Mouse (Mus musculus): ENCODE measurements at regions not wholly inside any gene's neighbourhood (a gene's known extent, or its start where the extent isn't known, plus 50 kb on each side); places are given as distances from the start of the nearest gene placed in this dataset.

DNA sequence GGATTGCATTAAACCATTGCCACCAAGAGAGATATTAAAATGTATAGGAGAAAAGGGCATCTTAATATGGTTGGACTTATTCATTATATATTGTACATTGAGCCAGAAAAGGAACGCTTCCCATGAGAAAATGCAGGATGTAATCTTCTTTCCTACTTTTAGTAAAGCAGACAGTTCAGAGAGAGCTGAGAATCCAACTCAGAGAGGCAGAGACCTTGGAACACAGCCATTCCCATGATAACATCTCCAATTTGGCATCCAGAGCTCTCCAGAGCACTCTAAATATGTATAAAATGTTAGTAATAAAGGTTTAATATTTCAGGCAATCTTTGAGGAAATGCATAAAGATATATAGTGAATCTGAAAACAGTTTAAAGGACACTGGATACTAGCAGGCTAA, 199.3 kb upstream of the Asb5 start:
- Histone ChIP-seq H3K9me3 (replicated peaks) (no peaks in the 10 kb centered on the region), H3K27ac (no peak overlapping the region), H3K4me1 (no peaks in the 10 kb centered on the region), H3K36me3 (no peaks in the 10 kb centered on the region), H3K4me3 (replicated peaks) (no peak overlapping the region), H3K9ac (no peak overlapping the region), H3K4me2 (no peak overlapping the region), H3K27me3 (no peaks in the 10 kb centered on the region)
- 81% methylated on average over 1 of the region's 1 CpGs for WGBS
- ATAC-seq (replicated peaks; ENCODE audit: low FRiP score): no peak

DNA sequence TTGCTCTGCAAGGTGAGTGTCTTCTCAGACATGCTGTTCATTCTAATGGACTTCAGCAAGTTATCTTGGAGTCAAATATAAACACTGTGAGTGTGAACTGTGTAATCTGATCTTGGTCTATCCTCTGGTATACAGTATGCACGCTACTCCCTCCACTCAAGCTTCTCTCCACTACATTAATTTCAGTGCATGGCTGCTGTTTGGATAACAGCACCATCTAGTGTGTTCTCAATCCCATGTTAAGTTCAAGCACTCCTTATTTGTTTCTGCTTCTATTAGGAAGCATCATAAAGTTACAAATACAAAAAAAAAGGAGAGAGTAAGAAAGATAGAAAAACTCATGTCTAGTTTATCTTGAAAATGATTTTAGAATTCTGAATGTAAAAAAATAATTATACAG, 197.5 kb upstream of the Asb5 start:
- H3K4me1 ChIP-seq: no peaks in the 10 kb centered on the region
- no peaks in the 10 kb centered on the region for H3K9me3 ChIP-seq (replicated peaks)
- H3K4me2 ChIP-seq: no peak overlapping the region
- H3K27me3 ChIP-seq: no peaks in the 10 kb centered on the region
- H3K27ac ChIP-seq: no peak overlapping the region
- H3K4me3 ChIP-seq (replicated peaks): no peak overlapping the region
- no peak for ATAC-seq (replicated peaks; ENCODE audit: low FRiP score)
- H3K36me3 ChIP-seq: no peaks in the 10 kb centered on the region
- WGBS: 15% methylated on average over 1 of the region's 1 CpGs
- no peak overlapping the region for H3K9ac ChIP-seq

DNA sequence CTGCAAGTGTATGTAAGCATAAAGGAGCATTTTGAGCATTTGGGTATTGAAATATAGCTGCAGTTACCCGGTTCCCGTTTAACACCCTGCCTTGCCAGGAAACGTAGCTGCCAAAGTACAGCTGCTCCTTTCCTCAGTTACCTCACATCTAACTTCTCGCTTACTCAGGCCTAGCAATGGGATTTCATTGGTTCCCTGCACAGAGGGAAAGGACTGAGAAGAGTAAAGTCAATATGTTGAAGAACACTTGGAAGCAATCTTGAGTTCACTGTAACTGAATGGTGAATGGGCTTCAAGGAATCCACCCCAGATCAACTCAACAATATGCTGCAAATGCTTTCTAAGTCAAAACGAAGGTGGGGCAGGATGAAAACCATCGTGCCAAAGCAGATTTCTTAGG, 178.3 kb upstream of the Asb5 start:
- no peak overlapping the region for H3K4me2 ChIP-seq
- no peak overlapping the region for H3K27ac ChIP-seq
- no peaks in the 10 kb centered on the region for H3K4me1 ChIP-seq
- H3K27me3 ChIP-seq: no peaks in the 10 kb centered on the region
- H3K4me3 ChIP-seq (replicated peaks): no peak overlapping the region
- no peaks in the 10 kb centered on the region for H3K9me3 ChIP-seq (replicated peaks)
- whole genome bisulfite sequencing: 87% methylated on average over 6 of the region's 6 CpGs
- no peaks in the 10 kb centered on the region for H3K36me3 ChIP-seq
- ATAC-seq (replicated peaks; ENCODE audit: low FRiP score): no peak
- H3K9ac ChIP-seq: no peak overlapping the region

DNA sequence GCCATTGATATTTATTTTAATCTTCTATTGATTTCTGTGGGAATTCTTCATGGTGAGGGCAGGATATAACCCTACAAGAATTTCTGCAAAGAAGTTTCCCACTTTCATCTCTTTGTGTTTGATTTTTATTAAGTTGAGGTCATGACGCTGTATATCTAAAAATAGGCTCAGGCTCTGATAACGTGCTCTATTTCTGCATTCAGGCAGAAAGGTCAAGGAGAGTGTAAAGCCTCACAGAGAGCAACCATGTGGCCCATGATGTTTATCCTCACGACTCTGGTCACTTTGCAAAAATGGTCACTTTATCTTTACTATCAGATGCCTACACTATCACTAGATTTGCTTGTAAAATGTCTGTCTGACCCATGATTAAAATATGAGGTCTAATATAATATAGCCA, 167.7 kb upstream of the Asb5 start:
- WGBS: 38% methylated on average over 3 of the region's 3 CpGs

DNA sequence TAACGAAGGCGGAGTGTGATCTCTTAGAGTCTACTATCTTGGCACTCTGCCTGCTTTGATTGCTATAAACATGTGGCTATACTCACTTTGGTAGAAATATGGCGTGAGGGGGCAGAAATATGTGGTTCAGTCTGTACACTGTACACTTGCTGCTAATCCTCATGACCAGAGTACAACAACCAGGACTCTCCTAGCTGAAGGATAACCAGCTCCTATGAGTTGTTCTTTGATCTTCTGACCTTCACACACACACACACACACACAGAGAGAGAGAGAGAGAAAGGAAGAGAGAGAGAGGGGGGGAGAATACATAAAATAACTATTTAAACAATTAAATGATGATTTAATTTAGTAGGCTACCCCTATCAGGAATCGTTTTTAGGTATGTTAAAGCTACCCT, 158.9 kb upstream of the Asb5 start:
- Histone ChIP-seq H3K4me3 (replicated peaks) (no peak overlapping the region), H3K36me3 (no peaks in the 10 kb centered on the region), H3K9ac (no peak overlapping the region), H3K27ac (no peak overlapping the region), H3K4me1 (no peaks in the 10 kb centered on the region), H3K4me2 (no peak overlapping the region), H3K27me3 (no peaks in the 10 kb centered on the region), H3K9me3 (replicated peaks) (no peaks in the 10 kb centered on the region)
- ATAC-seq (replicated peaks; ENCODE audit: low FRiP score): no peak
- whole genome bisulfite sequencing: 87% methylated on average over 4 of the region's 4 CpGs

More for the DNA sequence above, 167.7 kb upstream of the Asb5 start:
- Histone ChIP-seq H3K9ac (no peak overlapping the region), H3K4me3 (replicated peaks) (no peak overlapping the region), H3K27me3 (no peaks in the 10 kb centered on the region), H3K4me1 (no peaks in the 10 kb centered on the region), H3K27ac (no peak overlapping the region), H3K9me3 (replicated peaks) (no peaks in the 10 kb centered on the region), H3K36me3 (no peaks in the 10 kb centered on the region), H3K4me2 (no peak overlapping the region)
- no peak for ATAC-seq (replicated peaks; ENCODE audit: low FRiP score)

DNA sequence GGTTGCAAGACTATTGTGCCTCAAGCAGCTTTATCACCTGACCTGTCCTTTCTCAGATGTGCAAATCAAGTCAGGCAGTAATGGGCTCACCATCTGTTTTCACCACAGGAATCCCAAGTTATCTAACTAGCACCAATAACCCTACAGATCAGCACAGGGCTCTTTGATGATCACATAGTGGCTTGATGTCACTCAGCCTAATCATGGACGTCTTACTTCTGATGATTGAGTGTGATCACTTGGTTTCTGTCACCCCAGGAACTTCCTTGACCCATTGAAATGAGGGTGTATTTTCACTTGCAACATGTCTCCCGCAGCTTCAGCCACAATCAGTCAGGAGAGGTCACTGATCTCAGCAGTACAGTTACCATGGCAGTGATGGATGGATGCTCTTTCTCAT, 158.3 kb upstream of the Asb5 start:
- no peak overlapping the region for H3K4me3 ChIP-seq (replicated peaks)
- no peaks in the 10 kb centered on the region for H3K27me3 ChIP-seq
- H3K36me3 ChIP-seq: no peaks in the 10 kb centered on the region
- ATAC-seq (replicated peaks; ENCODE audit: low FRiP score): no peak
- H3K9me3 ChIP-seq (replicated peaks): no peaks in the 10 kb centered on the region
- 10% methylated on average over 2 of the region's 2 CpGs for WGBS
- H3K9ac ChIP-seq: no peak overlapping the region
- H3K27ac ChIP-seq: no peak overlapping the region
- no peaks in the 10 kb centered on the region for H3K4me1 ChIP-seq
- H3K4me2 ChIP-seq: no peak overlapping the region

DNA sequence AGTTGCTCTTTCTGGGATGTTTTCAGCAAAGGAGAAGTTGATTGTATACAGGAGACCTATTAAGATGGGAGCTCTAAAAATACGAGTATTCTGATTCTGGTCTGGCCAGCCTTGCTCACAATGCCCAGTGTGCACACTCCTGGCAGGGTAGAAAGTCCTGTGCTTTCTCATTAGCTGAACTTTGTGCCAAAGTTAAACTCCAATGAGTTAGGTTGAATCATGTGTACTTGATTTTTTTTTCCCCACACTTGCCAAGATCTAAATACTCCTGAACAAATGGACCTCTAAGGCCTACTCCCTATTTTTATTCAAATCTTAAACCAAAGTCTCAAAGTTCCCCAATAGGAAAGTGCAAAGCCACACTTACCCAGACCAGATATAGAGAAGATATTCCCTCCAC, 156.5 kb upstream of the Asb5 start:
- H3K27ac ChIP-seq: no peak overlapping the region
- H3K4me3 ChIP-seq (replicated peaks): no peak overlapping the region
- WGBS: 92% methylated on average over 1 of the region's 1 CpGs
- no peak for ATAC-seq (replicated peaks; ENCODE audit: low FRiP score)
- no peaks in the 10 kb centered on the region for H3K27me3 ChIP-seq
- no peak overlapping the region for H3K9ac ChIP-seq
- no peaks in the 10 kb centered on the region for H3K4me1 ChIP-seq
- no peak overlapping the region for H3K4me2 ChIP-seq
- no peaks in the 10 kb centered on the region for H3K36me3 ChIP-seq
- no peaks in the 10 kb centered on the region for H3K9me3 ChIP-seq (replicated peaks)

DNA sequence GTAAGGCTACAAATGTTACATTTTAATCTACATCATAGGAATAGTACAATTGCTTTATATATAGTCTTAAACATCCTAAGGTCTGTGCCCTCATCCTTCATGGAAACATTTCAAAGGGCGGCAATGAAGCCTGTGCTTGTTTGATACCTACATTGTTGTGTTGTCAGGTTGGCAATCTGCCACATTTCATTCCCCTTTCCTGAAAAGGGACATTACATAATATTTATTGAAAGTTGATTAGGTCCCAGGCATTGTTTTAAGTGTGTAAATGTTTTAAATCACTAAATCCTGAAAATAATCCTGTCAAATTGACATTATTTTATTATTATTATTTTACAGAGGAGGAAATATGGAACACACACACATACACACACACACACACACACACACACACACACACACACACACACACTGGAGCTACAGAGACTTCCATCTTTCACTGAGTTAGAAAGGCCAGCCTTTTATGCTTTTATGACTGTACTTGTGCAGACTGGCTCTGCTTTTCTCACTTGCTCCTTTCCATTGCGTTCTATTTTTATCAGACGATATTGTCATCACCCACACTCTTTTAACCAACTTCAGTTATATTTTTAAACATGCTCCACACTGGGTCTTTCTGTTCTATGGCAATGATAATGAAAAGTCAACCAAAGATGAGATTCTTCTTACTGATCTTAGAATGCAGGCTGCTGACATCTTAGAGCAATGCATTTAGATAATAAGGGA, 153.8 kb upstream of the Asb5 start:
- Histone ChIP-seq H3K9me3 (replicated peaks) (no peaks in the 10 kb centered on the region), H3K27me3 (no peaks in the 10 kb centered on the region), H3K36me3 (no peaks in the 10 kb centered on the region), H3K9ac (no peak overlapping the region), H3K4me2 (no peak overlapping the region), H3K4me1 (no peaks in the 10 kb centered on the region), H3K27ac (no peak overlapping the region), H3K4me3 (replicated peaks) (no peak overlapping the region)
- 64% methylated on average over 3 of the region's 3 CpGs for WGBS
- no peak for ATAC-seq (replicated peaks; ENCODE audit: low FRiP score)

DNA sequence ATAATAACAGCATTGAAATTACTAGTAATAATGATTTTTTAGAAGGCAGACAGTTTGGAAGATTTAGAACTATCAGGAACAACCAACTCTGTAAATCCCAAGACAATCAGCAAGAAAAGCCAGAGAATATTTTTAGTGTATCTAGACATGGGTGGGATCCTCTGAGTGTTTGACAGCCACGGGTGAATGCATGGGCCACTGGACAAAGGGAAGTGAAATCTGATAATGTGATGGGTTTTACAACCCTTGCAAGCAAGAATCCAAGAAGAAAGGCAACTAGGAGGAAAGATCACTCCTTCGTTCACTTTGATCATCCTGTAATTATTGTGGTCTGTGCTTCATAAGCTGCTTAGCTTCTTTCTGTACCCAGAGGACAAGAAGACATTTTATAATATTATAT, 149.2 kb upstream of the Asb5 start:
- no peaks in the 10 kb centered on the region for H3K4me1 ChIP-seq
- H3K9me3 ChIP-seq (replicated peaks): no peaks in the 10 kb centered on the region
- WGBS: 19% methylated on average over 2 of the region's 2 CpGs
- H3K27me3 ChIP-seq: no peaks in the 10 kb centered on the region; the same call in 1 of the 2 replicates
- peak; percentile 80 for ATAC-seq (replicated peaks; ENCODE audit: low FRiP score)
- no peak overlapping the region for H3K4me2 ChIP-seq
- H3K36me3 ChIP-seq: no peaks in the 10 kb centered on the region
- H3K4me3 ChIP-seq (replicated peaks): no peak overlapping the region
- no peak overlapping the region for H3K9ac ChIP-seq
- no peak overlapping the region for H3K27ac ChIP-seq

DNA sequence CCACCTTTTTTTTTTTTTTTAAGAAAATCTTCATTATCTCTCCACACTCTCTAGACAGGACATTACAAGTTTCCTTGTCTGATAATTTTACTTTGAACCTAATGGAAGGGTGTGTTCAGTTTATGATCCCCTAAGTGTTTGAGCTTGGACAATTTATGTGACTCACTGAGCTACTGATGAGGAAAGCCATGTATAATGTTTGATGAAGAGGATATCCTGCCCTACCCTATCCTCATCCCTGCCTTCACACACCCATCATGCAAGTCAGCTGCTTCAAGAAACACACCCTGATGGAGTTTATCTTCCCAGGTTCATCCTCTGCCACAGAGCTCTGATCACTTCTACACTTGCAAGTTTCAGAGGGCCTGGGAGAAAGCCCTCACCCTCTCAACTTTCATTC, 136.5 kb upstream of the Asb5 start:
- no peak overlapping the region for H3K27ac ChIP-seq
- ATAC-seq (replicated peaks; ENCODE audit: low FRiP score): no peak

DNA sequence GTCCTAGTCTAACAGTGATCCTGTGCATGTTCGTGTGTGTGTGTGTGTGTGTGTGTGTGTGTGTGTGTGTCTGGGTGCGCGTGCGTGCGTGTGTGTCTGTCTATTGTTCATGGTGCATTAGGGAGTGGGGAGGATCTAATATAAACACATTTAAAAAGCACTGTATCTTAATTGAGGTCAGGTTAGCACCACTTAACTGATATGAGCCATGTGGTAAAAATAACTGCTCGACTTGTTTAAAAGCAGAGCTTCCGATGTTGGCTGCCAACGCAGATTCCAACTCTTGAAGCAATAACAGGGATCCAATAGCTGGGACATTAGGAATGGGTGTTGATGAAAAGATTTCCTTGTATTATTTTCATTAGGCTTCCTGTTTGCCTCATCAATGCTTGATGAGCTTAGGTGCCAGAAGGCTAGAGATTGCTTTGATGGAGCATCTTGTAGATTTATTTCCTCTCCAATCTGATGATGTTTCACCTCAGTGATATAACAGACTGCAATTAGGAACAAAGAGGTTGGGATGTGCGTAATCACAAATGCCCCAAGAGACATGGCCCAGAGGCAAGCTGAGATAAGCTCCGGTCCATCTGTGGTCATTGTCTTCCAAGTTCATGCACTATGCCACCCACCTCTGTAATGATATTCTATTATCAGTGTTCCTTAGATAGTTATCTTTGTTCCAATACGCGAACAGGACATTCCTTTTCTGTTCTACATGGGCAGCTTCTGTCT, 135.7 kb upstream of the Asb5 start:
- ATAC-seq (replicated peaks; ENCODE audit: low FRiP score): peak; percentile 71
- 32% methylated on average over 12 of the region's 12 CpGs for WGBS

More for the DNA sequence above, 136.5 kb upstream of the Asb5 start:
- Histone ChIP-seq H3K9me3 (replicated peaks) (no peaks in the 10 kb centered on the region), H3K4me2 (no peak overlapping the region), H3K36me3 (no peaks in the 10 kb centered on the region), H3K27me3 (no peaks in the 10 kb centered on the region), H3K9ac (no peak overlapping the region), H3K4me3 (replicated peaks) (no peak overlapping the region), H3K4me1 (no peaks in the 10 kb centered on the region)

DNA sequence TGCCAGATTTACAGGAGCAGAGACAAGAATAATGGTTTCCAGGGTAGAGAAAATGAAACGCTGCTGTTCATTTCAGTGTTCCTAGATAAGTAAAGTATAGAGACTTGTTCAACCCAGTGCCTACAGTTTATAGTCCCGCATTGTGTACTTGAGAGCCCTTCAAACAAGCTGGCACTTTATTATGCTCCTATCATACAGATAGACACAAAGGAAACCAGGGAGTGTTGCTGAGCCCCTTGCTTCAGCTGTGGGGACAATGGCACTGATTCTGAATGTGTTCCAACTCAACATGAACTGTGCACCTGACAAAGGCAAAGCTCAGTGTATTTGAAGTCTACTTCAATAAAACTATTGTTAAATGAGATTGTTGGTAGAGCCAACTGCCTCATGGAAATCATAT, 123.7 kb upstream of the Asb5 start:
- H3K9ac ChIP-seq: no peak overlapping the region
- ATAC-seq (replicated peaks; ENCODE audit: low FRiP score): no peak
- no peaks in the 10 kb centered on the region for H3K27me3 ChIP-seq
- H3K4me3 ChIP-seq (replicated peaks): no peak overlapping the region
- H3K4me1 ChIP-seq: no peaks in the 10 kb centered on the region
- H3K9me3 ChIP-seq (replicated peaks): no peaks in the 10 kb centered on the region
- 83% methylated on average over 2 of the region's 2 CpGs for WGBS
- H3K36me3 ChIP-seq: no peaks in the 10 kb centered on the region
- H3K4me2 ChIP-seq: no peak overlapping the region
- no peak overlapping the region for H3K27ac ChIP-seq

More for the DNA sequence above, 135.7 kb upstream of the Asb5 start:
- H3K9me3 ChIP-seq (replicated peaks): no peaks in the 10 kb centered on the region
- H3K4me1 ChIP-seq: no peaks in the 10 kb centered on the region
- no peaks in the 10 kb centered on the region for H3K36me3 ChIP-seq
- no peak overlapping the region for H3K4me3 ChIP-seq (replicated peaks)
- no peak overlapping the region for H3K27ac ChIP-seq
- no peak overlapping the region for H3K4me2 ChIP-seq
- H3K9ac ChIP-seq: no peak overlapping the region
- H3K27me3 ChIP-seq: no peaks in the 10 kb centered on the region

Data from kidney, embryonic 15.5 days (tissue).